Mouse (Mus musculus) heart, adult 2 months (tissue): Measurements from ENCODE around the gene Add3.

Source experiments
- CTCF ChIP-seq: fragments of 200-600 bp; IDR thresholded peaks from 2 replicates; pipeline ENCODE4 v1.8.1; 2022; ENCODE audit warnings: antibody characterized with exemption, mild to moderate bottlenecking, moderate library complexity
- EP300 ChIP-seq: fragments of 200-500 bp; IDR thresholded peaks from 2 replicates; pipeline ENCODE4 v1.6.1; 2011; ENCODE audit warnings: low read depth, low read length, control low read depth; ENCODE audit not compliant: insufficient read depth
- POLR2A ChIP-seq: fragments of 200-500 bp; IDR thresholded peaks from 2 replicates; pipeline ENCODE4 v1.6.1; 2011; ENCODE audit warnings: mild to moderate bottlenecking, low read depth, low read length, control low read depth; ENCODE audit not compliant: insufficient read depth

GRCm38 (mm10) chr19:53230942-53231815 lies 90.9 kb downstream of the Add3 start:
- TF ChIP-seq POLR2A (no peak), CTCF (no peak), EP300 (no peak)
